In genomic region chr19:47431189-47431931, GRCm38 (mm10) we compare ENCODE assay signal across 8 mouse cellular contexts. TPM values are rescaled to one million over a fixed set of nuclear protein-coding genes. Genes with fewer than 3 reads are reported as not detected.
DNase-seq lines count a peak whose midpoint lies in the region; ATAC-seq and TF ChIP-seq lines count a peak whose summit lies in the region.

No protein-coding gene starts in this region.

- intact Hi-C loops in gastrocnemius, adult 2 months (cut with DNase I): loop anchor here (2.0 kb wide), 1 partner anchor 27 kb away; no protein-coding TSS in a partner anchor
- intact Hi-C loops in gastrocnemius, postnatal 36 days (cut with DNase I): no loop called here

- no peaks in the 10 kb centered on the region for H3K27me3 ChIP-seq in lung, embryonic 16.5 days (ENCODE audit: control insufficient read depth, insufficient read depth, low read depth, low read length)
- no peaks in the 10 kb centered on the region for H3K27me3 ChIP-seq in liver, embryonic 11.5 days (replicated peaks; ENCODE audit: control insufficient read depth, insufficient read depth, low read length)
- no peaks in the 10 kb centered on the region for H3K27me3 ChIP-seq in stomach, embryonic 16.5 days (ENCODE audit: control insufficient read depth, insufficient read depth, low read length)
- no peaks in the 10 kb centered on the region for H3K27me3 ChIP-seq in cerebellum, adult 2 months (ENCODE audit: control insufficient read depth, insufficient read depth, low read length)

- H3K4me1 ChIP-seq in lung, embryonic 16.5 days (replicated peaks; ENCODE audit: control insufficient read depth, insufficient read depth, low read length): peaks cover 36% of the 10 kb centered on the region
- H3K4me1 ChIP-seq in liver, embryonic 11.5 days (replicated peaks; ENCODE audit: control insufficient read depth, insufficient read depth, low read length): peaks cover 58% of the 10 kb centered on the region
- H3K4me1 ChIP-seq in stomach, embryonic 16.5 days (ENCODE audit: control insufficient read depth, insufficient read depth, low read length): peaks cover 32% of the 10 kb centered on the region
- no peaks in the 10 kb centered on the region for H3K4me1 ChIP-seq in cerebellum, adult 2 months (ENCODE audit: control insufficient read depth, insufficient read depth, low read length)

- H3K27ac ChIP-seq in gastrocnemius, adult 2 months: peak overlapping the region; percentile 87
- H3K27ac ChIP-seq in lung, embryonic 16.5 days (ENCODE audit: low read length): peak overlapping the region; percentile 10; the same call in 1 of the 2 replicates
- peak overlapping the region; percentile 90 for H3K27ac ChIP-seq in liver, embryonic 11.5 days (ENCODE audit: low read depth, low read length)
- peak overlapping the region; percentile 7; the same call in 1 of the 2 replicates for H3K27ac ChIP-seq in stomach, embryonic 16.5 days (ENCODE audit: low read length)
- no peak overlapping the region for H3K27ac ChIP-seq in cerebellum, adult 2 months (ENCODE audit: insufficient read depth, low read length)

- TF ChIP-seq POLR2A in cerebellum, adult 2 months (IDR thresholded peaks at IDR 0.05; ENCODE audit: borderline replicate concordance, insufficient read depth, low read length): no peak

- no peaks in the 10 kb centered on the region for H3K9me3 ChIP-seq in lung, embryonic 16.5 days (ENCODE audit: control insufficient read depth, low read length)
- H3K9me3 ChIP-seq in liver, embryonic 11.5 days (ENCODE audit: control insufficient read depth, low read length): no peaks in the 10 kb centered on the region
- H3K9me3 ChIP-seq in stomach, embryonic 16.5 days (replicated peaks; ENCODE audit: control insufficient read depth, low read length): no peaks in the 10 kb centered on the region

- H3K36me3 ChIP-seq in lung, embryonic 16.5 days (ENCODE audit: control insufficient read depth, insufficient read depth, low read length): no peaks in the 10 kb centered on the region
- no peaks in the 10 kb centered on the region for H3K36me3 ChIP-seq in liver, embryonic 11.5 days (ENCODE audit: control insufficient read depth, insufficient read depth, low read length)
- H3K36me3 ChIP-seq in stomach, embryonic 16.5 days (ENCODE audit: control insufficient read depth, insufficient read depth, low read length): no peaks in the 10 kb centered on the region

- no peak overlapping the region for H3K4me3 ChIP-seq in gastrocnemius, adult 2 months
- H3K4me3 ChIP-seq in lung, embryonic 16.5 days (ENCODE audit: low read length): no peak overlapping the region
- no peak overlapping the region for H3K4me3 ChIP-seq in liver, embryonic 11.5 days (ENCODE audit: low read depth, low read length)
- no peak overlapping the region for H3K4me3 ChIP-seq in stomach, embryonic 16.5 days (replicated peaks; ENCODE audit: low read length)
- H3K4me3 ChIP-seq in cerebellum, adult 2 months (replicated peaks; ENCODE audit: insufficient read depth, low read depth, low read length): no peak overlapping the region

- ATAC-seq in lung, embryonic 16.5 days (ENCODE audit: low read depth): no peak
- peak; percentile 96 for ATAC-seq in liver, embryonic 11.5 days (replicated peaks; ENCODE audit: low FRiP score)
- ATAC-seq in stomach, embryonic 16.5 days (ENCODE audit: insufficient read depth, low FRiP score): peak; percentile 24; the same call in 1 of the 2 replicates

- H3K9ac ChIP-seq in lung, embryonic 16.5 days (ENCODE audit: low read length): no peak overlapping the region
- 0 out of 2 replicates have a peak overlapping the region, but pooled peaks have one; percentile 6 for H3K9ac ChIP-seq in liver, embryonic 11.5 days (ENCODE audit: low read depth, low read length)
- no peak overlapping the region for H3K9ac ChIP-seq in stomach, embryonic 16.5 days (ENCODE audit: low read length)

- no peak for TF ChIP-seq CTCF in gastrocnemius, adult 2 months (IDR thresholded peaks at IDR 0.05)
- TF ChIP-seq CTCF in cerebellum, adult 2 months (IDR thresholded peaks at IDR 0.05; ENCODE audit: borderline replicate concordance, insufficient read depth, low read depth, low read length): no peak

- no peak for DNase-seq in gastrocnemius, adult 2 months
- DNase-seq in gastrocnemius, postnatal 36 days: no peak
- DNase-seq in lung, postnatal 25 days (ENCODE audit: low spot score): no peak
- peak; percentile 65 for DNase-seq in liver, embryonic 11.5 days (ENCODE audit: low spot score)
- no peak for DNase-seq in cerebellum, adult 8-10 months
- no peak for DNase-seq in cerebellum, adult 2 months

- 60% methylated on average over 11 of the region's 11 CpGs for WGBS in lung, embryonic 16.5 days
- 43% methylated on average over 11 of the region's 11 CpGs for WGBS in liver, embryonic 11.5 days
- 59% methylated on average over 11 of the region's 11 CpGs for WGBS in stomach, embryonic 16.5 days
- WGBS in cerebellum, adult 2 months: 64% methylated on average over 11 of the region's 11 CpGs

- no peak overlapping the region for H3K4me2 ChIP-seq in lung, embryonic 16.5 days (ENCODE audit: low read depth, low read length)
- H3K4me2 ChIP-seq in liver, embryonic 11.5 days: peak overlapping the region; percentile 48
- no peak overlapping the region for H3K4me2 ChIP-seq in stomach, embryonic 16.5 days (ENCODE audit: low read depth, low read length)

RNA-seq across cellular contexts. Expression of gene Sh3pxd2a, which starts 32.8 kb away (rescaled TPM):
- 10 to 100 TPM; 37.7 to 44.7 TPM for total RNA-seq in gastrocnemius, adult 2 months (2021)
- total RNA-seq in gastrocnemius, postnatal 36 days (2021): 10 to 100 TPM; 35.5 to 36.6 TPM
- 6.1 and 6.6 TPM in 2 replicates for polyA plus RNA-seq in lung, embryonic 16.5 days (2015; fragmentation: Nextera tagmentation; extraction: Ambion mirVana)
- 2.9 and 3.6 TPM in 2 replicates for polyA plus RNA-seq in liver, embryonic 11.5 days (2014; fragmentation: Nextera tagmentation; extraction: Ambion mirVana)
- 6.3 and 6.6 TPM in 2 replicates for polyA plus RNA-seq in stomach, embryonic 16.5 days (2015; fragmentation: Nextera tagmentation; extraction: Ambion mirVana)
- polyA plus RNA-seq in cerebellum, adult 2 months (2012; rRNA removed): 7.3 and 7.9 TPM in 2 replicates
